ENCODE assay signal across 20 mouse cellular contexts in the genomic region with DNA sequence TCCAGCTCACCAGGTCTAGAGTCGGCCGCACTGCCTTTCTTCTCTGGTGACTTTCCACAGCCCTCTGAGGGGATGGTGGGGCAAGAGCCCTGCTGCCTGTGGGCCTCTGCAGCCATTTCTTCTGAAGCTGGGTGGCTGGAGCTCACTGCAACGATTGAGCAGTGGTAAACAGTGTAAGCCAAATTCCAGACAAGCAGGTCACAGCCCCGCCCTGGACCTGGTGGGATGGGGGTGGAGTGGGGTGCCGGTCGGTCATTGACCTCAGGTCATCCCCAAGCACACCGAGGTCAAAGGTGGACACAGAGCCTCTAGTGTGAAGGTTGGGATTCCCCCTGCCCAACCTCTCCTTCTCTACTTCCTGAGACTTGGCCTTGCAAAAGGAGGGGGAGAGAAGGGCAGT. TPM values are rescaled to one million over a fixed set of nuclear protein-coding genes. Genes with fewer than 3 reads are reported as not detected.
DNase-seq lines count a peak whose midpoint lies in the region; ATAC-seq and TF ChIP-seq lines count a peak whose summit lies in the region.
"Had no signal": no experiment of that assay in that cellular context is flagged by ENCODE, and none has a peak within 500 bp of the region (broad histone marks: within the 10 kb centered on the region; RNA-seq: fewer than 3 reads in every experiment).

No protein-coding gene starts in this region.

- H3K9me3 ChIP-seq in heart, embryonic 13.5 days = no peaks in the 10 kb centered on the region
- H3K9me3 ChIP-seq in ES-E14 (ENCODE audit: control insufficient read depth, insufficient read depth, low read depth, low read length) = no peaks in the 10 kb centered on the region
- H3K9me3 ChIP-seq in liver, embryonic 14.5 days (ENCODE audit: control insufficient read depth, low read length) = no peaks in the 10 kb centered on the region
- H3K9me3 ChIP-seq: forebrain, embryonic 12.5 days had no signal

- no peaks in the 10 kb centered on the region for H3K27me3 ChIP-seq in heart, embryonic 13.5 days (replicated peaks)
- H3K27me3 ChIP-seq in liver, embryonic 14.5 days (ENCODE audit: control insufficient read depth, insufficient read depth, low read length) = no peaks in the 10 kb centered on the region
- H3K27me3 ChIP-seq: Patski had no signal

- H3K27ac ChIP-seq in heart, embryonic 13.5 days (replicated peaks) = no peak overlapping the region
- no peak overlapping the region for H3K27ac ChIP-seq in ES-E14 (ENCODE audit: insufficient read depth, low read depth, low read length, poor library complexity, severe bottlenecking)
- H3K27ac ChIP-seq in bone marrow, adult 2 months (ENCODE audit: control insufficient read depth, insufficient read depth, low read depth, low read length, poor library complexity) = no peak overlapping the region
- H3K27ac ChIP-seq in liver, embryonic 14.5 days = peak overlapping the region; percentile 73
- H3K27ac ChIP-seq: forebrain, embryonic 12.5 days had no signal

- H3K4me2 ChIP-seq in heart, embryonic 13.5 days = peak overlapping the region; percentile 41
- H3K4me2 ChIP-seq in liver, embryonic 14.5 days (ENCODE audit: low read depth) = peak overlapping the region; percentile 94
- H3K4me2 ChIP-seq: forebrain, embryonic 12.5 days had no signal

- H3K4me3 ChIP-seq in heart, embryonic 13.5 days = peak overlapping the region; percentile 13; the same call in 1 of the 2 replicates
- peak overlapping the region; percentile 3 to 15; a peak in 1 of 4 replicates for H3K4me3 ChIP-seq in ES-E14 (ENCODE audit: insufficient read depth in 1 of 2, low read depth in 1 of 2, low read length in 2 of 2, poor library complexity in 1 of 2, severe bottlenecking in 1 of 2)
- peak overlapping the region; percentile 46 for H3K4me3 ChIP-seq in bone marrow, adult 2 months (replicated peaks; ENCODE audit: control insufficient read depth, low read depth, low read length)
- peak overlapping the region; percentile 77 to 85 for H3K4me3 ChIP-seq in liver, embryonic 14.5 days (ENCODE audit: insufficient read depth in 1 of 2, low read depth in 2 of 2, low read length in 2 of 2)
- H3K4me3 ChIP-seq: forebrain, embryonic 12.5 days had no signal

- no peaks in the 10 kb centered on the region for H3K36me3 ChIP-seq in heart, embryonic 13.5 days
- H3K36me3 ChIP-seq in ES-E14 (ENCODE audit: control insufficient read depth, insufficient read depth, low read length, poor library complexity, severe bottlenecking) = no peaks in the 10 kb centered on the region
- H3K36me3 ChIP-seq in liver, embryonic 14.5 days (replicated peaks; ENCODE audit: control insufficient read depth, insufficient read depth, low read depth) = 0 out of 2 replicates have a peak, but pooled peaks cover 3% of the 10 kb centered on the region
- H3K36me3 ChIP-seq: forebrain, embryonic 12.5 days had no signal

- peaks cover 15% of the 10 kb centered on the region for H3K4me1 ChIP-seq in heart, embryonic 13.5 days
- H3K4me1 ChIP-seq in ES-E14 (ENCODE audit: control insufficient read depth in 2 of 2, insufficient read depth in 2 of 2, low read length in 2 of 2, poor library complexity in 1 of 2) = peaks cover 7 to 31% of the 10 kb centered on the region in 2 experiments
- peaks cover 3% of the 10 kb centered on the region; the same call in 1 of the 2 replicates for H3K4me1 ChIP-seq in bone marrow, adult 2 months (ENCODE audit: control insufficient read depth, insufficient read depth, low read length)
- peaks cover 56 to 71% of the 10 kb centered on the region in 2 experiments for H3K4me1 ChIP-seq in liver, embryonic 14.5 days (replicated peaks; ENCODE audit: control insufficient read depth in 2 of 2, insufficient read depth in 2 of 2, low read length in 1 of 2)

- DNase-seq in heart, postnatal 14 days = no peak
- DNase-seq in ES-E14 (ENCODE audit: low read depth, low spot score) = no peak
- DNase-seq in liver, embryonic 14.5 days (ENCODE audit: low read depth in 3 of 3, low spot score in 3 of 3) = no peak
- DNase-seq in testis, postnatal 10 days (ENCODE audit: low spot score) = no peak
- DNase-seq in frontal cortex, postnatal 25 days (ENCODE audit: low spot score in 2 of 2) = no peak
- DNase-seq: cerebellum, adult 11-12 months; gastrocnemius, postnatal 25 days; kidney, adult 9 months; kidney, postnatal 4 days; lung, adult 18-20 months; lung, postnatal 36 days; right cerebral cortex, postnatal 14 days; thymus, postnatal 4 days had no signal

- TF ChIP-seq CTCF in bone marrow, adult 2 months (IDR thresholded peaks at IDR 0.05; ENCODE audit: control insufficient read depth, insufficient read depth, low read length) = no peak
- no peak for TF ChIP-seq CTCF in liver, embryonic 14.5 days (IDR thresholded peaks at IDR 0.05; ENCODE audit: low read depth)

- intact Hi-C loops in heart, postnatal 14 days (cut with DNase I) = no loop called here

- no peak for TF ChIP-seq EP300 in liver, embryonic 14.5 days (IDR thresholded peaks at IDR 0.05; ENCODE audit: low read depth)

- H3K9ac ChIP-seq in heart, embryonic 13.5 days = no peak overlapping the region
- H3K9ac ChIP-seq in ES-E14 (ENCODE audit: insufficient read depth, low read depth, low read length, poor library complexity, severe bottlenecking) = no peak overlapping the region; the same call in 1 of the 2 replicates
- peak overlapping the region; percentile 82 for H3K9ac ChIP-seq in liver, embryonic 14.5 days (replicated peaks)
- H3K9ac ChIP-seq: forebrain, embryonic 12.5 days had no signal

- 65% methylated on average over 7 of the region's 7 CpGs for WGBS in heart, embryonic 13.5 days
- WGBS in bone marrow, adult 2 months = 71% methylated on average over 7 of the region's 7 CpGs
- 56% methylated on average over 7 of the region's 7 CpGs for WGBS in liver, embryonic 14.5 days (ENCODE audit: insufficient replicate concordance)

- TF ChIP-seq POLR2A in bone marrow, adult 2 months (IDR thresholded peaks at IDR 0.05; ENCODE audit: borderline replicate concordance, control insufficient read depth, low read depth, low read length) = no peak

- ATAC-seq in heart, embryonic 13.5 days (ENCODE audit: extremely low read depth, insufficient number of reproducible peaks, low FRiP score, low TSS enrichment) = no peak
- no peak for ATAC-seq in liver, embryonic 14.5 days (ENCODE audit: insufficient read depth)
- ATAC-seq in activated CD4-positive, CD25-positive, alpha-beta regulatory T cell, adult 4 months = no peak
- ATAC-seq: CD4-positive, CD25-positive, alpha-beta regulatory T cell, adult 4 months; inflammation-experienced regulatory T-cells, adult 6 months; Patski had no signal

- in situ Hi-C loops in ES-E14 (cut with MboI; ENCODE audit: low sequenced_read_pairs in 2 of 2, unreplicated experiment in 2 of 2) = no loop called here

TF ChIP-seq in ES-E14, 5 proteins besides CTCF, POLR2A, EP300 and RAD21:
- TF ChIP-seq ZNF384 (IDR thresholded peaks at IDR 0.05; ENCODE audit: low read depth, low read length) = no peak
- no peak for TF ChIP-seq MAFK (IDR thresholded peaks at IDR 0.05; ENCODE audit: insufficient read depth, low read depth, low read length)
- TF ChIP-seq HCFC1 (IDR thresholded peaks at IDR 0.05; ENCODE audit: borderline replicate concordance, insufficient read depth, low read length) = no peak

RNA-seq across cellular contexts. Expression of a gene that starts 2.4 kb away (rescaled TPM):
- polyA plus RNA-seq in heart, embryonic 13.5 days (2015; fragmentation: Nextera tagmentation; extraction: Ambion mirVana) = 16.2 and 18.7 TPM in 2 replicates
- total RNA-seq in heart, postnatal 14 days (2021) = 10 to 100 TPM; 29.6 to 32.7 TPM
- total RNA-seq in ES-E14 (2012; rRNA removed) = 53.1 and 75.9 TPM in 2 replicates
- 9.4 and 16.2 TPM in 2 replicates for polyA plus RNA-seq in bone marrow, adult 2 months (2011; ENCODE audit: insufficient read depth, insufficient read length, low replicate concordance, missing spikeins)
- polyA plus RNA-seq in liver, embryonic 14.5 days (2012; rRNA removed) = 38.8 and 42.2 TPM in 2 replicates
- 39.1 and 46.2 TPM in 2 replicates for polyA plus RNA-seq in liver, embryonic 14.5 days (2014; fragmentation: Nextera tagmentation; extraction: Ambion mirVana)
- not detected for polyA plus RNA-seq in activated CD4-positive, CD25-positive, alpha-beta regulatory T cell, adult 4 months (2017; shearing (Covaris generic))
- polyA plus RNA-seq: CD4-positive, CD25-positive, alpha-beta regulatory T cell, adult 4 months had no signal

Comparison
In these comparisons a context has a peak if more than half of its experiments do, and no peak if none do; other contexts are left out.
1. H3K4me3 ChIP-seq: peak in every context shown above with its lines; median percentile 81 in liver, embryonic 14.5 days; 46 in bone marrow, adult 2 months; 13 in heart, embryonic 13.5 days; 9 in ES-E14.